Mouse (Mus musculus) cerebellum, adult 18-20 months (tissue): Measurements from ENCODE around the gene Ankrd63.
A peak's percentile ranks its signal among the peaks of the same experiment; 100 is the strongest.

ENCODE experiments used
- DNase-seq, 2 experiments: peaks; one replicate each; pipeline ENCODE4 v3.0.0; 2021

Ankrd63 gene

DNA sequence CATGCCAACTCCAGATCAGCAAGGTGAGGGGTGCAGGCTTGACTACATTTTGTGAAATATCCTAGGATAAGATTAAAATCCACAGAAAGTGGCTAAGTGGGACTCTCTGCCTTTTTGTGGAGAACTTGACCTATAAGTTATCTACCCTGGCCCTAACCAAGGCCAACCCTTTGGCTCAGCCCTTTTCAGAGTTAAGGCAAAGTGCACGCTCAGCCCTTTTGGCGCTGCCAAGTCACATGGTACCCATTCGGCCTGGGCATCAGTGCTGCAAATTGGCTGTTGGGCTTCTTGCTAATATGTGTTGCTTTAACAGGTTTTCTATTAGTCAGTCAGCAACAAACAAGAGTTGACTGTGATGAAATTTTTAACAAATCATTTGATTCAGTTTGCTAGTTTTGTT is 16.0 kb downstream of the Ankrd63 start:
- DNase-seq, result no peak

DNA sequence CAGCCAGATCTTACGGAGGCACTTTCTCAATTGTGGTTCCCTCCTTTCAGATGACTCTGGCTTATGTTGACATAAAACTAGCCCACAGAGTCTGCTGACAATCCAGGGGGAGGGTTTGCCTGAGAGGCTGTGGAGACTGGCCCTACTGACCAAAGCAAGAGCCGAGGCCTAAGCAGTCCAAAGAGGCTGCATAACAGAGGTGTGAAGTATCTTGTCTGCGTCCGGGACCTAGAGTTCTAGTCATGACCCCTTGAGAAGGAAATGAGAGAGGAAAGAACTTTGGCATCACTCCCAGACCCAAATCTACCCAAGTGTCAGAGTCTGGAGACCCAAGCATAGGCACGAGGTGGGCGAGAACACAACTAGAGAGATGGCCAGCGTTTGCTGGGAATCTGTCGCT is 17.1 kb downstream of the Ankrd63 start:
- no peak for DNase-seq

DNA sequence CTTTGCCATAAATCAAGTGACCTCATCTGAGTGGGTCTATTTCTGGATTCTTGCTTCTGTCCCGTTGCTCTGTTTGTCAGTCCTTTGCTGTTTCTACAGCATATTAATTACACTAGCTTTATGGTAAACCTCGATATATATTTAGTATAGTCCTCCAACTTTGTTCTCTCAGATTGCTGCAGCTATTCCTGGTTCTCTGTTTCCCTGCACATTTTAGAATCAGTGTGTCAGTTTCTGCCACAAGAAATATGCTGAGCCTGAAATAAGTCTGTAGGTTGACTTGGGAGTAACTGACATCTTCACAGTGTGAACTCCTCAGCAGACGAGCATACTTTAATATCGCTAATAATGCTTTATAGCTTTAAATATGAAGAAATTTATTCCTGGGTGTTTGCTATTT is 18.7 kb downstream of the Ankrd63 start:
- DNase-seq, result no peak

DNA sequence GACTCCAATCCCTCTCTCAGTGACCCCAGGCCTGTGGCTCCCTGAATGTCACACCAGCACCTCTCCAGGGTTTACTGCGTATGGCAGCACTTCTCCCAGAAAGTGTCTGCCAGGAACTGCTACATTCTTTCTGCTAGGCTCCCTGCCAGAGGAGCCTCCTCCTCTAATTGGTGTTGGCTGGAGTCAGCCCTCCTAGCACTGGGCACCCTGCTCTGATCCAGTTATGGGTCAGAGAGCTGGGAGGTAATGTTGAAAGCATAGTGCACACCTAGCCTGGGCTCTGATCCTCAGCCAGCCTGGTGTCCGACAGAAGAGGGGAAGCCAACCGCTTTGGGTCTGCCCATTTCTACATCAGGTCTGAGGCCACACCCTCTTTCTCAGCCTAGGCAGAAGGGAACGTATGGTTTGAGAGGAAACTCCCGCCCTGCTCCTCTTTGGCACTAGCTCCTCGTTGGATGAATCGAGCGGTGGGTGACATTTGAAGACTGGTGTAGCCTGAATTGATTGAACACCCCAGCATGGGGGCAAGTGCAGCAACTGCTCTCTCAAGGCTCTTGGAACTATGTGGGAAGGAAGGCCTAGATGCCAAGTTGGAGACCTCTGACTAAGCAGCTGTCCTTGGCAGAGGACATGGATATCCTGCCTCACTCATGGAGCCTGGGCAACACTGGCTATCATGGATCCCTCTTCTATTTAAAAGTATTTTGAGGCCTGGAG is 21.1 kb downstream of the Ankrd63 start:
- no peak for DNase-seq

DNA sequence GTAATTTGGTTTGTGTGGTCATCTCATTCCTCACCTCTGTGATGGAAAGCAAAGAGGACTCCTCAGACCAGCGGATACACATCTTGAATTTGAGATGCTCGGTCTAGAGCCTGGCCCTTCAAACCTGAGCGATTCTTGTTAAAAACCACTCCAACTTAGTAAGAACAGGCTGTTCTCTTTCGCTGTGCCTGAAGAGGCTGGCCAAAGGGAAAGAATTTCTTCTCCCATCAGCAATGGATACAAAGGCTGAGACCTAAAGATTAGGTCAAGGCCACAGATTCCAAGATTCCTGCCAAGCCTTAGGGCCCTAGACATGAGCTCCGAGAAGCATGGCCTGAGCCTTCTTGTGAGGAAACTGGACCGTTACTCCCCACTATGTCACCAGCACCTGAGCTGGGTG is 22.8 kb downstream of the Ankrd63 start:
- DNase-seq, result no peak

DNA sequence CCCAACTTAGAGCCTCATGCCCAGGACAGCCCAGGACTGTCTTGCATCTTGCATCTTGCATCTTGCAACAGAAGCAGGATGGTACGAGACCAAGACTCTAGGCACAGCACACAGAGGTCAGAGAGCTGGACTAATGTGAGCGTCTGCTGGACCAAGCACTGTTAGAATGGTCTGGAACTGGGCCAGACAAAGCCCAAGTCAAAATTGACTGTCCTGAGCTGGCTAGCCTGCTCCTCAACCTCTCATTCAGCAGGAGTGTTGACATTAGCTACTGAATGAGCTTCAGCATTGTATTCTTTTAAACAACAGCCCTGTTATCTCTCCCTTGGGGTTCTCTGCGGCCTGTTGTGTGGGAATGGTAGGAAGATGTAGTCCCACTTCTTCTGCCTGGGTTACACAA is 24.2 kb downstream of the Ankrd63 start:
- no peak for DNase-seq

DNA sequence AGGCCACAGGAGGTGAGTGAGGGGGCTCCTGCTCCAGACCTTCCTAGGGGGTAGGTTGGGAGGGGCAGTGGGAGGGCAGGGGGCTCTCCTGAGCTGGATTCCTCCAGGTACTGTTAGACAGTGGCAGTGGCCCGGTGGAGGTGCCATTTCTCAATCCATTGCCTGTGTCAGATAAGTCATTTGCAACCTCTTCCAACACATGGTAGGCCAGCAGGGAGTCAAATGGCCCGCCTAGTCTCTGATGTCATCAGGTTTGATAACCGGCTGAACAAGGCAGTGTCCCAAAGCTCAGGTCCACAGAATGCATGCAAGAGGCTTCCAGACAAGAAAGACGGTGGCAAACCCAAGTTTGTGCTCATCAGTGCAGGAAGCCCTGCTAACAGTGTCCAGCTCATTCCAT is 25.9 kb downstream of the Ankrd63 start:
- DNase-seq, result peak; percentile 51 to 67

DNA sequence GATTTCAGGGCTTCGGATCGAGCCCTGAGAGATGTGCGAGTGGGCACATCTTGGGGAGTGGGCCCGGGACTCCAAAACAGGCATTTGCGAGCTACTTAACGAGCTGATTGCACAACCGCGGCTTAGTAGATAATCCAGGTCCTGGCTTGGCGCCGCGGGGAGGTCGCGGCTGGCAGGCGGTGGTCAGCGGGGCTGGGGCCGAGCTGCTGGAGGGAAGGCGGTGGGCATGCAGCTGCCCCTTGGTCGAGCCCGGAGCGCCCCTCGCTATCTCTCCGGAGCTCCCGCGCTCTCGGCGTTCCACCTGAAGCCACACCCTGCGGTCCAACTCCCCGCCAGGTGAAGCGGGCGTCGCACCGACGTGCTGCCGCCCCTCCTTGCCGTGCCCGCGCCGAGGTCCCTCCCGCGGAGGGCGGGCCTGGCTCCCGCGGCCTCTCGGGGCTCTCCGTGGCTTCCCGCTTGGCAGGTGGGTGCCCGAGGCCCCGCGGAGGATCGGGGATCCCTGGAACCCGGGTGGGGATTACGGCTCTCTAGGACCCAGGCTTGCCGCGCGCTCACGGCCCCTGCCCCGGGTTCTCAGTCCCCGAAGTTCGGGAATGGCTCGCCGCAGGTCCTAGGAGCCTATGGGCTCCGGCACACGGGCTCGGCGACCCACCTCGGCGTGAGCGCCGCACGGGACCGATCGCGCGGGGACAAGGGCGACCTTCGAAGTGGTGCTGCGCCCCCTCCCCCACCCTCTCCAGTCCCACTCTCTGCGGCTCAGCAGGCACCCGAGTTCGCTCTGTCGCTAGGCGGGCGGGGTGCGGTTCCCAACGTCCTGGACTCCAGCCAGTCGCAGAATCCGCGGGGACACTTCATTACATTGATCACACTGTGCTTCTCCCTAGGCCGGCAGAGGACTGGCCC is 26.7 kb downstream of the Ankrd63 start:
- peak in 1 of 2 experiments; percentile 28 for DNase-seq

DNA sequence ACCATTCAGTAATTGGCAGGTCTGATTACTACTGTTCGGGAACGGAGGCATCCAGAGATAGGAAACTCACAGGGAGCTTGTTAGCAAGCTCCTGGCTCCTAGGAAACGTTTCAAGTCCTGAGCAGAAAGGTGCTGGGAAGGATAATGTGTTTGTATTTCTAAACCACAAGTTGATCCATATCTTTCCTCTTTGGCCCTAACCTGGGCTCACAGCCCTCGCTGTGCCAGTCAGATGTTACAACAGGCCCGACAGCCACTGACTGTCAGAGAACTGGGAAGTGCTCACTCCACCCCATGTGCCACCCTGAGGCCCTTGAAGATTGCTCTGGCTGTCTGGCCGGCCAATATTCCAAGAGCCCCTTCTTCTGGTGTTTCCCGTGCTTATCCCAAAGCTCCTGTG is 29.3 kb downstream of the Ankrd63 start:
- DNase-seq, result no peak

DNA sequence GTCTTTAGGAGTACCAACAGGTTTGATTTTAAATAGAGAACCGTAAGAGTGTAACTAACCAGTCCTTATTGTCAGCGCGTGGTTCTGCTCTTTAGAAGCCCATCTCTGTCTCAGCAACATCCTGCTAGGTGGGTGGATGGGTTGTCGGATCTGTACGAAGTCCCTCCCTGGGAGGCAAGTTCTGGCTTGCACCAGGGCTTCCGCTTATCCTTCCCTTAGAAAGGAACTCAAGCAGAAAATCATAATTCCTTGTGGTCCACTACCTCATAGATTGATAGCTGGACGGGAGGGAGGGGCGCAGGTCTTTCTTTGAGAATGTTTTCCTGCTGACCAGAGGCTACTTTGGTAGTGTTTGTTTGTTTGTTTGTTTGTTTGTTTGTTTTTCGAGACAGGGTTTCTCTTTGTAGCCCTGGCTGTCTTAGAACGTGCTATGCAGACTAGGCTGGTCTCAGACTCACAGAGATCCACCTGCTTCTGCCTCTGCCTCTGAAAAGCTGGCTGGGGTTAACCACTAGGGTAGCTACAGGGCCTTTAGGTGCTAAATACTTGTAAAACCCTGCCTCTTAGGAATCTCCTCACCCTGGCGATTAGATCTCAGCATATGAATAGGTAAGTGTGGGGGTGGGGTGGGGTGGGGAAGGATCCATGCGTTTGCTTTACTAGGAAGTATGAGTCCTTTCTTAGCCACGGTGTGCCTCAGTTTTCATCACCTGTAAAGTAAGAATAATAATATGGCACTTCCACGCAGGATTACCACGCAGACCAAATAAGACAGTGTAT is 29.9 kb downstream of the Ankrd63 start:
- no peak for DNase-seq

DNA sequence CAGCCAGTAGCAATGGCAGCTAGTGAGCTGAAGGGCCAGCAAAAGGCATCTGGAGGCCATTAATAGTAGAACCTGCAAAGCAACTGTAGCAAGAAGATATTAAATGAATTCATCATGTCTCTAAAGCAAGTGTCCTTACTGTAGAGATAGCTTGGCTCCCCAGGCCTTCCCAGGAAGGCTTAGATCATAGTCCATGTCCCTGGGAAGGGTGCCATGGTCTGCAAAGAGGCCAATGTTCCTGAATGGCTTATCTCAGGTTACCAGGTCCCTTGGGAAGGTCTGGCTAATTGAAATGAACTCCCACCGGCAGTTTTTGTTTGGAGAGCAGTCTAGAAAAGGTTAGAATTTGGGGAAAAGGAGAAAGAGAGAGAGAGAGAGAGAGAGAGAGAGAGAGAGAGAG is 32.0 kb downstream of the Ankrd63 start:
- no peak for DNase-seq

DNA sequence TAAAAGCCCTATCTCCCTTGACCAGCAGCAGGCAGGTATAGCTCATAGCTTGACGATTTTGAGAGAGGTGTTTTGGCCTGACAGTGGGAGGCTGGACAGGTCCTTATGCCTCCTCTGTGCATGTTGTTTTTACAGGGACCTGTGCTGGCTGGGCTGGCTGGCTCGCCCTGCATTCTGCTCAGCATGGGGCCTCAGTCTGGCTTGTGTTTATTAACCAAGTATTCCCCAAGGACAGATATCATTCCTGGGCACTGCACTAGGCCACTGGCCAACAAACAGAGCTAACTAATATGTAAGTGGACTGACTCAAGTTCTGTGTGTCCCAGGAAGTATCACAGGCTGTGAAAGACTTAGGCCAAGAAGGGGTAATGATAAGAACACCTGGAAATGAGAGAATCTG is 34.0 kb downstream of the Ankrd63 start:
- DNase-seq, result no peak

DNA sequence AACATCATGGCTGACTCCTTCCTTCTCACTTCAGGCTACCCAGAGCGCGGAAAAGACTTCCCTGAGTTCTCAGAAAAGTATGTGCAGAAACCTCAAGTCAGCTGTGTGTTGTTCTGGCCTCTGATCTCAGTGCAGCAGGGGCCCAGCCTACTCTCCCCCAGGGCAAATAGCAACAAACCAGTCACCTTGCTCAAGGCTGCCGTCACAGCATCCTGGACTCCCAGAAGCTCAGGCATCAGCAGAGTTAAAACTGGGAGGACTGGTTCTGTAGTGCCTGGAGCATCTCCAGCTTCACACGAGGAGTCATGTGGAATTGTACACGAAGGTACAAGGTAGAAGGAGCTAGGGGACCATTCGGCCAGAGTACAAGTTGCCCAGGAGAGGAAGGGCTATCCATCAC is 34.5 kb downstream of the Ankrd63 start:
- DNase-seq, result no peak

DNA sequence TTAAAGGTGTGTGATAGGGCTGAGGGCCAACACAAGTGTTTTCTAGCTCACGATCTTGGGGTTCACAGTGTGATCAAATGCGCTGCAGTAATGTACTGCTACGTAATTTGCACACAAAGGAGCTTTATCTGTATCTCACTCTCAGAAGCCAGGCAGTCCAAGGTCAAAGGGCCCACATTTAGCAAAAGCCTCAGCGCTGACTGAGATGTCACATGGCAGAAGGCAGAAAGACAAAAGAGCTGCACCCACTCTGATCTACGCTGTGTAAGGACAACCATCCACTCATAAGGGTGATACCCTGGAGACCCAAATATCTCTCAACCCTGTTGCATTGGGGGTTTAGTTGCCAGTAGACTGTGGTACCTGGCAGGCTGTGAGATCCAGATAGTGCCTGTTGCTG is 36.6 kb downstream of the Ankrd63 start:
- DNase-seq, result no peak

DNA sequence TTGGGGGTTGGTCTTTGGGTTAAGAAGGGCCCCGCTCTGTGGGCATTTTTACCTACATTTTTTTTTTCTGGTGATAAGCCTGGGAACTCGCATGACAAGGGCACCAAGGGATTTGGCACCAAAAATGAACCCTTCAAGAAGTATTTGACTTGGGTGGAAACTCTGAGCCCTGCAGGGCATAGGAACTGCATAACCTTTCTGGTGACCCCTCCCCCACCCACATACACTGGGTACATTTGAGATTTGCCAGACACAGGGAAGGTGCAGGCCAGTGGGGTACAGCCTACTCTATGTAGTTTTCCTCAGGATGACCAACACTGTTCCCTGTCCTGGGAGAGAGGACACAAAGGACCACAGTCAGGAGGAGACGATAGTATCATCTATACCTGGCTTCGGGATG is 38.1 kb downstream of the Ankrd63 start:
- no peak for DNase-seq

DNA sequence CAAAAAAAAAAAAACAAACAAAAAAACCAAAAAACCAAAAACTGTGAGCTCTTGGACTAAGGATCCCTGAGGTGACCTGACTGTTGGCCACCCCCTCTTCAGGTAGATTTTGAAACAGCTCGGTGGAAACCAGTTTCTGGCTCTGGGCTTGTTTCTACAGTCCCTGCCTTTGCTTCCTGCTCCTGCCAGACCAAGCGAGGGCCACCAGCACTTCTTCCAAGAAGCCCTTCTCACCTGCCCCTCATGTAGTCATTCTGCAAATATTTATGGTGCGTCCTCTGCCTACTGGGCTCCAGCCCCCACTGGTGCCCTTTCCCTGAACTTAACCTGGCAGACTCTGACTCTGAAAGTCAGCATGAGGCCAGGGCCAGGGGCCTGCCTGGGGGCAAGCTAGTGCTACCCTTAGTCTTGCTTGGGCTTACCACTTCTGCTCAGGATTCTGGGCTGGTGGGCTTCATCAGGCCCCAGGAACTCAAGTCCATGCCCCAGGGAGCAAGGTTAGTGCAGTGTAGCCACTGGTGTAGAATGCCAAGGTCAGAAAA is 38.7 kb downstream of the Ankrd63 start:
- no peak for DNase-seq

DNA sequence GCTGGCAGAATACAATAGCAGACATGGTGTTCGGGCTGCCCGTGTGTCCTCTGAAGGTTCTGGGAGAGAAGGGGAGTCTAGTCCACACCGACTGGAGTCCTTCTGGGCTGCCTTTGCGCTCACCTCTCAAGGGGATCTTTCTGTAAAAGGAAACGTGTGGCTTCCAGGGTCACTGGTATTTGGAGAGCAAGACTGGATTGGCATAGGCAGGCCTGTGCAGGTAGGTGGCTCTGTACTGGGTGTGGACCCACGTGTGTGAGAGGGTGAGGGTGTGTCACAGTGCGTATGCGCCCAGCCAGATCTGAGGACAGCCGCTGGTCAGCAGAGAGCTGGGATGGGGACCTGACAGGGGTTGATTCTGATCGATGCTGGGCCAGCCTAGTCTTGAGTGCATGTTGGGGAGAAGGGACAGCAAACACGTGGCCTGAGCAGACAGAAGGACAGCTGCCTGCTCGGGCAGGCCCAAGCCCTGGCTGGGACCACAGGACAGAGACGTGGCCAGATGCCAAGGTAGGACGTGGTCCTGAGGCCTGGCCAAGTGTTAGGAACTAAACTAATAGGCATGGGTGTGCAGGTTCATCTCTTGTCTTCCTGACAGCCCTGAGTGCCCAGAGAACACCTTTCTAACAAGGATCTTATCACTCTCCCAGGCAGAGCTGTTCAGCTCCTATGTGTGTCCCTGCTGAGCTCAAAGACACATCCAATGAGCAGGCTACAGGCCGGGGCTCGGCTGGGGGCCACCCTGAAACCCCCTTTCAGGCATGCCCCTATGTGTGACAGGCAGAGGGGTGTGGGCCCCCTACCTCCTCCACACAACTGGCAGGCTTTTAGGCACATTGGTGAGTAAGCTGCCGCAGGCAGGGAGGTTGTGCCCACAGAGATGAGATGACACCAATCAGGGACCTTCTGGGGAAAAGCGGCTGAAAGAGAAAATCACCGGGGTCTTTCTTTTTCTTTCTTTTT is 39.7 kb downstream of the Ankrd63 start:
- DNase-seq, result peak; percentile 7 to 25

DNA sequence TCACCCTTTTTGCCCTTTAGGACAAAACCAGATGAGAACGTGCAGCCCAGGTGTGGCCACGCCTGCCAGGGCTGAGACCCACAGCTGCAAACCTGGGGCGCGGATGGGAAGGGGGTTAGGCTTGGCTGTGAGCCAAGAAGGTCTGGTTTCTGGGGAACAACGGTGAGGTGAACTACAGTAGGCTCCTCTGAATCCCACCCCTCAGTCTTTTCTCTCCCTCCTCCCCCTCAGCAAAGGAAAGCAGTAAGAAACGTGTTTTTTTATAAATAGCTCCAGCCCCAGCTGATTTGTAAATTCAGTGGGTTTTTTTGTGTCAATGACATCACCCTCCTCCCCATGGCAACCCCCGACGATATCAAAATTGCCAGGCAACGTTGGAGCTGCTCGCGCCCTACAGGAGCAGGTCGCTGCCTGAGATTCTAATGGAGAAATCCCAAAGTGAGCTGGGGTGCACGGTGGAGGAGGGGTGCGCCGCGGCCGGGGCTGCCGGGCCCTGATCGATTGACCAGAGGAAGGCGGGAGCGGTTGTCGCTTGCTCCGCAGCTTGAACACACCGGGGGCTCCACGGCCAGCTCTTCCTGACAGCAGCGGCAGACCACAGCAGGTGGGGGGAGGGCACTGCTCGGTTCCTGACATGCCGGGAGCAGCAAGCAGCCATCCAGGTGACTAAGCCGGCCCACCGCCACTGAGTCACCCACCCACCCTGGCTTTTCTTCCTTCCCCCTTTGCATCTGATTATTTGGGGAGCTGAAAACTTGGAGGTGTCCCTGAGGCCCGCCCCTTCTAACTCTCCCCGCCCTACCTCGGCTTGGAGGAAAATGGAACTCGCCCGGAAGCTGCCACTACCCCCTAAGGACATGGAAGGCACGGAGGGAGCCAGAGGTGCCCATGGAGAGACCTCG is 40.6 kb downstream of the Ankrd63 start, which contains the start of gene Pak6:
TSS of gene Pak6 (plus strand) at position 402 of the 902 bp plus-strand sequence.
- peak; percentile 13 to 26 for DNase-seq

DNA sequence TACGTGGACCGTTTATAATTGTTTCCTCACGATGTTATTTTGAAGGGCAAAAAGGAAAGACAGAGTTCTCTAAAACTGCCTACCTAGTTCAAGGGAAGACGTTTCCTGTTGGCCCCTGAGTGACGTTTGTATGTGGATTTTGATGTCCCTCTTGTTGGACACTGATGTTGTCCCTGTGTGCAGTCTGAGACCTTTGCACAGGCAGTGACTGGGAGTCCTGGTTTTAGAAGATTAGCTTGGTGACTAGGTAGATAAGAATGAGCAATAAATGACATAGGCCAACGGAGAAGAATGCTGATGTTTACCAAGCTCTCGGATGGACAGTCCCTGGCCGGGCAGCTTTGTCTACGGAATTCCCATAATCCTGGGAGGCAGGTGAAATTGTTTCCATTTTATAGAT is 41.9 kb downstream of the Ankrd63 start:
- no peak for DNase-seq

DNA sequence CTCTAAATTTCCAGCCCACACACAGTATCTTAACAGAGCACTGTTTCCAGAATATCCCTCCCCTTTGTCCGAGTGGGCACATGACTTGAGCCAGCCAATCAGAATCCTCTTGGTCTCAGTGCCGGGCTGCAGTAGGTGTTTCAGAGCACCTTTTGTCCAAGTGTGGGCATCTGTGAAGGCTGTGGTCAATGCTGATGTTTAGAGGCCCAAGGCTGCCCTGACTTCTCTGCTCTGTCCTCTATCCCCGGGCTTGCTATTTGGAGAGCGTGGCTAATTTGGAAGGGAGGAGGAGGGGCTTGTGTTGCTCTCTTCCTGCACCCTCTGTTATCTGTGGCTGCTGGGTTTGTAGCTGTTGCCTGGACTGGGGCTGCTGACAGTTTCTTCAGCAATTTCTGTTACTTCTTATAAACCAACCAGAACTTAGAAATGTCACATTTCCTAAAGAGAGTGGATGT is 43.7 kb downstream of the Ankrd63 start:
- peak; percentile 43 to 68 for DNase-seq

DNA sequence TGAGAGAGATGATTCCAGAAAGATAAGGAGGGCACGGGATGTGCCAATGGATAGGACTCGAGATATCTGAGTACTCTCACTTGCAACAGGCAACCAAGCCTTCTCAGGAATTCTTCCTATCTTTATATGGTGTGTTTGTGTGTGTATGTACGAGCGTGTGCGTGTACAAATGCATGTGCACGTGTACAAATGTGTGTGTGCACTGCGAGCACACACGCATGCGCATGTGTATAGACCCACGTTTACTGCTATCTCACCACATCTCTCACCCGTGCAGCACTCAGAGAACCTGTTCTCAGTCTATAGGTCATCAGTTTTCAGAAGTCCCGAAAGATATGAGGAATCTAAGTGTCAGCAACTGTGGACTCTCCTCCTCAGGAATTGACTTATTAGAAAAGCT is 44.3 kb downstream of the Ankrd63 start:
- no peak for DNase-seq
